Mouse (Mus musculus) heart, embryonic 12.5 days (tissue): ENCODE measurements around the gene Tmem262. TPM values are rescaled to one million over a fixed set of nuclear protein-coding genes. Genes with fewer than 3 reads are reported as not detected.

Experiments used
- ATAC-seq: fragments of 200-750 bp; cut with Nextera tagmentation; 2 replicates; pipeline ENCODE4 v1.8.0; 2017; ENCODE audit warnings: moderate TSS enrichment, moderate library complexity; ENCODE audit not compliant: insufficient number of reproducible peaks, low FRiP score
- H3K27ac ChIP-seq: fragments of 300-500 bp; sonication (generic); 2 replicates; pipeline ENCODE4 v1.5.1; 2016; ENCODE audit warnings: mild to moderate bottlenecking, moderate library complexity; ENCODE audit not compliant: poor library complexity, severe bottlenecking
- H3K27me3 ChIP-seq: fragments of 300-500 bp; sonication (generic); replicated peaks from 2 replicates; pipeline ENCODE4 v1.6.1; 2016; ENCODE audit warnings: mild to moderate bottlenecking, moderate library complexity
- H3K36me3 ChIP-seq: fragments of 300-500 bp; sonication (generic); 2 replicates; pipeline ENCODE4 v1.6.1; 2016; ENCODE audit warnings: mild to moderate bottlenecking, moderate library complexity
- H3K4me1 ChIP-seq: fragments of 300-500 bp; sonication (generic); replicated peaks from 2 replicates; pipeline ENCODE4 v1.6.1; 2016; ENCODE audit warnings: mild to moderate bottlenecking
- H3K4me2 ChIP-seq: fragments of 300-500 bp; sonication (generic); 2 replicates; pipeline ENCODE4 v1.6.1; 2016; ENCODE audit warnings: mild to moderate bottlenecking, moderate library complexity
- H3K4me3 ChIP-seq: fragments of 300-500 bp; sonication (generic); 2 replicates; pipeline ENCODE4 v1.5.1; 2016; ENCODE audit warnings: mild to moderate bottlenecking
- H3K9ac ChIP-seq: fragments of 300-500 bp; sonication (generic); 2 replicates; pipeline ENCODE4 v1.6.1; 2016; ENCODE audit warnings: mild to moderate bottlenecking, moderate library complexity
- H3K9me3 ChIP-seq: fragments of 300-500 bp; sonication (generic); replicated peaks from 2 replicates; pipeline ENCODE4 v1.6.1; 2016; ENCODE audit warnings: mild to moderate bottlenecking, moderate library complexity
- WGBS: fragments of 180-500 bp; shearing (Covaris S2); methylation state at CpG from one replicate; pipeline ENCODE4 v1.1.7; 2016; 5-methylcytosine and 5-hydroxymethylcytosine counted together
- polyA plus RNA-seq: library from polyadenylated mRNA; unstranded; fragments of >200 nt; fragmentation: Nextera tagmentation; extraction: Ambion mirVana; gene quantifications from 2 replicates; pipeline ENCODE4 v1.2.1, GENCODE M21; 2016

Tmem262 gene
- polyA plus RNA-seq, 1 experiment from 2014 or later, result not detected

GRCm38 (mm10) chr19:6061641-6062302 is 18.1 kb upstream of the Tmem262 start:
- Histone ChIP-seq H3K36me3 (peaks cover 17% of the 10 kb centered on the region), H3K9me3 (no peaks in the 10 kb centered on the region), H3K4me2 (peak overlapping the region; percentile 97), H3K9ac (peak overlapping the region; percentile 94), H3K27me3 (no peaks in the 10 kb centered on the region), H3K27ac (peak overlapping the region; percentile 93), H3K4me1 (peaks cover 37% of the 10 kb centered on the region), H3K4me3 (peak overlapping the region; percentile 85)
- WGBS, result 2% methylated on average over 44 of the region's 44 CpGs
- 0 out of 2 replicates have a peak, but pooled peaks have one; percentile 5 for ATAC-seq

GRCm38 (mm10) chr19:6062418-6062817 is 17.4 kb upstream of the Tmem262 start:
- Histone ChIP-seq H3K4me3 (peak overlapping the region; percentile 85), H3K27me3 (no peaks in the 10 kb centered on the region), H3K36me3 (peaks cover 17% of the 10 kb centered on the region), H3K9ac (peak overlapping the region; percentile 94), H3K4me2 (peak overlapping the region; percentile 97), H3K27ac (peak overlapping the region; percentile 93; the same call in 1 of the 2 replicates), H3K4me1 (peaks cover 42% of the 10 kb centered on the region), H3K9me3 (no peaks in the 10 kb centered on the region)
- 68% methylated on average over 5 of the region's 5 CpGs for WGBS
- no peak for ATAC-seq

- Histone ChIP-seq H3K9ac (no peak overlapping the region), H3K4me1 (peaks cover 45% of the 10 kb centered on the region), H3K36me3 (peaks cover 17% of the 10 kb centered on the region), H3K27ac (no peak overlapping the region), H3K4me3 (no peak overlapping the region), H3K9me3 (no peaks in the 10 kb centered on the region), H3K27me3 (no peaks in the 10 kb centered on the region), H3K4me2 (peak overlapping the region; percentile 97; the same call in 1 of the 2 replicates)
- ATAC-seq, result no peak
- 91% methylated on average over 6 of the region's 6 CpGs for WGBS
Measured at GRCm38 (mm10) chr19:6063081-6063480, 16.8 kb upstream of the Tmem262 start.

DNA sequence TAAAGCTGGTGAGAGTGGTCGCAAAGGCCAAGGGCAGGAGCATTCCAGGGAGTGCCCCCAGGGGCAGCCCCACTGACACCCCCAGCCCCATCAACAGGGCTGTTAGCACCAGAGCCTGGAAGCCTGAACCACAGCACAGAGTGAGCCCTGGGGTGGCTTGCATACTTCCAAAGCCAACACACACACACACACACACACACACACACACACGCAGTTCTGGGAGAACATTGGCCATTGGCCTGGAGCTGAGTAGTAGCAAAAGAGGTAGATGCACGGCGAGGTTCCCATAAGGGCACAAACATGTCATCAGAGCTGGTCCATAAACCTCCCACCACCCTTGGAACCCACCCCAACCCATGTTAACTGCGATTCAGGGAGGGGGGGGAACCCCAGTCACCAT is 13.3 kb upstream of the Tmem262 start:
- no peak for ATAC-seq
- Histone ChIP-seq H3K36me3 (peaks cover 31% of the 10 kb centered on the region), H3K27me3 (no peaks in the 10 kb centered on the region), H3K4me1 (peaks cover 36% of the 10 kb centered on the region), H3K9me3 (no peaks in the 10 kb centered on the region), H3K27ac (no peak overlapping the region), H3K4me3 (peak overlapping the region; percentile 49), H3K4me2 (peak overlapping the region; percentile 96), H3K9ac (peak overlapping the region; percentile 74)
- 24% methylated on average over 5 of the region's 5 CpGs for WGBS

DNA sequence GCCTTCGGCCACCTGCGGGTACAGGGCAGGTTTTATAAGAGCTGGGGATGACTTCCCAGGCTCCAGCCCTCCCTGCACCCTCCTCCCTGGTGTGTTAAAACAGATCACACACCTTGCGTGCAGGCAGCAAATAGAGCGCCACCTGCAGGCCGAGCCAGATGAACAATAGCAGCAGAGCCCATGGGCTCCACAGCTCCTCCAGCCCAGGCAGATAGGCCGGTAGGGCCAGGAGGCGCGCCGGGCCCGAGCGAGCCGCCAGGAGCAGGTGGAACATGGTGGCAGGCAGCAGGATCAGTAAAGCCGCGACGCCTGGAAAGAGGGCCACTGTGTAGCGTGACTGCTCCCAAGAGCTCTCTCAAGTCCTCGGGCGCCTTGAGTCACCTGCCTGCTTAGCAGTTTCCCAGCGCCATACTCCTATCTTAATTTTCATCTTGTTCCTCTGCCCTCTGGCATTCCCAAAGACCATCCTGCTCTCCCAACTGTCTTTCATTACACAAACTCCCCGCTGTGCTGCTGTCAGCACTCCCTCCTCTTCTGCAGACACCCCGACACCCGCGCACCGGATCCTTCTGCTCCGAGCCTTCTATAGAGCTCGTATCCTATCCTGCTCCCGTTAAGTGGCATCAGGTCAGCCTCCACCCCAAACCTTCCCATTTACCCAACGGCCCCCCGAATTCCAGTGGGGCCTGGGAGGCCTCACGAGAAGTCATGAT is 12.7 kb upstream of the Tmem262 start:
- H3K27ac ChIP-seq, result peak overlapping the region; percentile 30; the same call in 1 of the 2 replicates
- peak overlapping the region; percentile 96 for H3K4me2 ChIP-seq
- peak overlapping the region; percentile 49 for H3K4me3 ChIP-seq
- H3K9ac ChIP-seq, result peak overlapping the region; percentile 74
- ATAC-seq, result peak; percentile 69
- no peaks in the 10 kb centered on the region for H3K27me3 ChIP-seq
- no peaks in the 10 kb centered on the region for H3K9me3 ChIP-seq
- H3K4me1 ChIP-seq, result peaks cover 30% of the 10 kb centered on the region
- WGBS, result under 1% methylated on average over 30 of the region's 30 CpGs
- peaks cover 33% of the 10 kb centered on the region for H3K36me3 ChIP-seq

DNA sequence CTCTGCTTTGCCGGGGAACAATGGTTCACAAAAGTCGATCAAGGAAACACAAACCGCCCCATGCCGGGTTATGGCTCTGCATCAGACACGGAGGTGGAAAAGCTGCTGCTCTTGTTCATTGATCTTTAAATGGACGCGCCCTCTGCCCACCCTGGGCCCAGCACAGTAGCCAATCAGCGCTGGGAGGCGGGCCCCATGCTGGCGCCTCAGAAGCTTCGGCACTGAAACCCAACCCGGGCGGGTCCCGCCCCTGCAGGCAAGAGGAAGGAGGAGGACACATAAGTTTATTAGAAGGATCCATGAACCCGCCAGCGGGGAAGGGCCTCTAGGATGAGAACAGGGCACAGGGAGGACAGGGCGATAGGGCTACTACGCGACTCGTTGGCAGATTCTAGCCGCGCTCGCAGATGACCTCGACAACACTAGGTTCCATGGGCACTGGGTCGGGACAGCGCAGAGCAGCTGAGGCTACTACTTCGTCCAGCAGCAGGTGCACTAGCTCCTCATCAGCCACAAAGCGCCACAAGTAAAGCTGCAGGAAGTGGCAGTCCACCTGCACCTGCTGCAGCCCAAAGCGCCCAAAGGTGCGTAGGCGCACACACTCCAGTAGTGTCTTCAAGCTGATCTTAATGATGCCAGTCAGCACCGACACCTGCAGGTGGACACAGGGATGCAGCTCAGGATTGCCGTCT is 12.0 kb upstream of the Tmem262 start, which contains the start of gene Tm7sf2:
Gene Tm7sf2 (minus strand): TSS at position 650 of the 692 bp plus-strand sequence.
- Histone ChIP-seq H3K4me1 (peaks cover 23% of the 10 kb centered on the region), H3K27me3 (no peaks in the 10 kb centered on the region), H3K9me3 (no peaks in the 10 kb centered on the region), H3K27ac (peak within 1 kb of the TSS; percentile 30; the same call in 1 of the 2 replicates), H3K4me2 (peak within 1 kb of the TSS; percentile 96), H3K36me3 (peaks cover 37% of the 10 kb centered on the region), H3K4me3 (peak within 1 kb of the TSS; percentile 49), H3K9ac (peak within 1 kb of the TSS; percentile 74)
- WGBS, result 12% methylated on average over 33 of the region's 33 CpGs
- peak; percentile 90 for ATAC-seq

DNA sequence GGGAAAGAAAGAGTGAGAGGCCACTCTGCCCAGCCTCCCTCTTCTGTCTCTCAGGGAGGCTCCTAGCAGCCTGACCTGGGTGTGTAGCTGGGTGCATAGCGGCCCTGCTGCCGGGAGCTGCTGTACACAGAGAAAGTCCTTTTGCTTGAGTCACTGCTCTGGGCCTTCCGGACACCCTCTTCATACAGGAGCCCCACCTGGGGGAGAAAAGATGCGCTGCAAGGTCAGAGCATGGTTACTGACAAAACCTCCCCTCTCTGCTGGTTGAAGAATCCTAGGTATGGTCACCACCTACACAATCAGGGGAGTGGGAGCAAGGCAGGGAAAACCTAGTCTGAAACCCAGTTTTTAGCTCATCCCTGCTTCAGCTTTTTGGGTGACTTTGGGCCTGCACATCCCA is 10.9 kb upstream of the Tmem262 start:
- Histone ChIP-seq H3K27ac (no peak overlapping the region), H3K36me3 (peaks cover 46% of the 10 kb centered on the region), H3K9ac (no peak overlapping the region), H3K27me3 (no peaks in the 10 kb centered on the region), H3K9me3 (no peaks in the 10 kb centered on the region), H3K4me1 (peaks cover 20% of the 10 kb centered on the region), H3K4me2 (no peak overlapping the region), H3K4me3 (no peak overlapping the region)
- 77% methylated on average over 4 of the region's 4 CpGs for WGBS
- no peak for ATAC-seq

DNA sequence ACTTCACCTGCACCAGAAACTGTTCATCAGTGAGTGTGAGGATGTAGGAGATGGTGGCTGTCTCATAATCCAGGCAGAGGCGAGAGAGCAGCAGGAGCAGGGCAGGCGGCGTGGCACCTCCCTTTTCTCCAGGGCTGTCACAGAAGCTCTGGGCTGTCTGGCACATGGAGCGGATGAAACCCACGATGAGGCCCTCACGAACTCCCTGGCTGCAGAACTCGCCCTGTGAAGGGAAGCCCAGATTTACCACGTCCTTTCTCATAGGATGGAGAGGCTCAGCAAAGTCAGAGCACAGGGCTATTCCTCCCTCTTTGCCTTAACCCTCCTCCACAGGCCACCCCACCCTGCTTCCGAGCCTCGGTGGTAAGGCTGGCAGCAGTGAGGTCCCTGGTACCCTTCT is 10.0 kb upstream of the Tmem262 start:
- H3K4me1 ChIP-seq, result peaks cover 20% of the 10 kb centered on the region
- H3K9ac ChIP-seq, result no peak overlapping the region
- H3K36me3 ChIP-seq, result peaks cover 53% of the 10 kb centered on the region
- no peak overlapping the region for H3K4me3 ChIP-seq
- no peak overlapping the region for H3K27ac ChIP-seq
- H3K9me3 ChIP-seq, result no peaks in the 10 kb centered on the region
- no peak overlapping the region for H3K4me2 ChIP-seq
- 90% methylated on average over 10 of the region's 10 CpGs for WGBS
- no peak for ATAC-seq
- H3K27me3 ChIP-seq, result no peaks in the 10 kb centered on the region

- Histone ChIP-seq H3K4me3 (no peak overlapping the region), H3K36me3 (peaks cover 62% of the 10 kb centered on the region), H3K4me1 (peaks cover 20% of the 10 kb centered on the region), H3K4me2 (no peak overlapping the region), H3K9me3 (no peaks in the 10 kb centered on the region), H3K9ac (no peak overlapping the region), H3K27me3 (no peaks in the 10 kb centered on the region), H3K27ac (no peak overlapping the region)
- WGBS, result 85% methylated on average over 31 of the region's 31 CpGs
- ATAC-seq, result no peak
Measured at GRCm38 (mm10) chr19:6070571-6071250, 9.1 kb upstream of the Tmem262 start.

GRCm38 (mm10) chr19:6071261-6071660 is 8.6 kb upstream of the Tmem262 start:
- no peak overlapping the region for H3K4me2 ChIP-seq
- 87% methylated on average over 19 of the region's 19 CpGs for WGBS
- H3K4me1 ChIP-seq, result peaks cover 22% of the 10 kb centered on the region
- H3K27ac ChIP-seq, result no peak overlapping the region
- H3K36me3 ChIP-seq, result peaks cover 66% of the 10 kb centered on the region
- no peak overlapping the region for H3K9ac ChIP-seq
- ATAC-seq, result no peak
- H3K9me3 ChIP-seq, result no peaks in the 10 kb centered on the region
- no peaks in the 10 kb centered on the region for H3K27me3 ChIP-seq
- no peak overlapping the region for H3K4me3 ChIP-seq
